Mouse (Mus musculus) megakaryocyte, adult 5-6 weeks (primary cell): ENCODE data around the gene Cage1. TPM values are rescaled to one million over a fixed set of nuclear protein-coding genes. Genes with fewer than 3 reads are reported as not detected.

Experiments
- ATAC-seq: 2 replicates; pipeline ENCODE4 v1.8.0; 2016; ENCODE audit warnings: mild to moderate bottlenecking, inconsistent platforms; ENCODE audit not compliant: poor library complexity, severe bottlenecking
- total RNA-seq, 2 experiments: library from RNA; stranded (forward) in 1 of 2; stranded (reverse) in 1 of 2; fragments of 153-499, 151-499 nt in 1 of 2; fragments of 221-1000, 200-1000 nt in 1 of 2; gene quantifications; 2 replicates each; pipeline versions ENCODE4 v1.2.3 to v1.2.4; 2015 to 2017

Cage1 gene
- total RNA-seq, 2 experiments from 2014 or later, result 0.36 to 0.73 TPM

- ATAC-seq, result no peak
Measured at GRCm38 (mm10) chr13:37966256-37967051, 70.4 kb downstream of the Cage1 start.

GRCm38 (mm10) chr13:37965126-37965914 lies 71.5 kb downstream of the Cage1 start:
- 0 out of 2 replicates have a peak, but pooled peaks have one; percentile 28 for ATAC-seq

GRCm38 (mm10) chr13:37964128-37965087 lies 72.5 kb downstream of the Cage1 start:
- ATAC-seq, result no peak

- peak; percentile 70 for ATAC-seq
Measured at GRCm38 (mm10) chr13:37963354-37964007, 73.4 kb downstream of the Cage1 start.

- ATAC-seq, result no peak
Measured at GRCm38 (mm10) chr13:37962541-37962940, 74.3 kb downstream of the Cage1 start.

- no peak for ATAC-seq
Measured at GRCm38 (mm10) chr13:37959936-37960335, 76.9 kb downstream of the Cage1 start.

- peak; percentile 73 for ATAC-seq
Measured at GRCm38 (mm10) chr13:37959239-37959907, 77.5 kb downstream of the Cage1 start.

- peak; percentile 61 for ATAC-seq
Measured at GRCm38 (mm10) chr13:37958498-37959238, 78.2 kb downstream of the Cage1 start.

Other genes starting within 250 kb of the Cage1 start
- gene Ssr1, start 42.9 kb downstream of the Cage1 start, total RNA-seq (2015), result 96.5 and 104 TPM in 2 replicates
- 126 and 148 TPM in 2 replicates for gene Ssr1, start 42.9 kb downstream of the Cage1 start, total RNA-seq (2017)
- 38.3 and 42.2 TPM in 2 replicates for gene Riok1, start 74 bp downstream of the Cage1 start, total RNA-seq (2015)
- gene Riok1, start 74 bp downstream of the Cage1 start, total RNA-seq (2017), result 85.5 and 96.3 TPM in 2 replicates
- gene Dsp, start 114.2 kb upstream of the Cage1 start, total RNA-seq (2015), result 0.23 and 0.29 TPM in 2 replicates
- gene Dsp, start 114.2 kb upstream of the Cage1 start, total RNA-seq (2017), result 0.15 and 0.37 TPM in 2 replicates
- gene Snrnp48, start 167.9 kb upstream of the Cage1 start, total RNA-seq (2015), result 37.0 and 37.7 TPM in 2 replicates
- gene Snrnp48, start 167.9 kb upstream of the Cage1 start, total RNA-seq (2017), result 69.6 and 86.7 TPM in 2 replicates